Mouse (Mus musculus): ENCODE measurements around the gene Kat2b. TPM values are rescaled to one million over a fixed set of nuclear protein-coding genes. Genes with fewer than 3 reads are reported as not detected.

Kat2b gene
- total RNA-seq, 1 experiment, result 25.1 TPM

DNA sequence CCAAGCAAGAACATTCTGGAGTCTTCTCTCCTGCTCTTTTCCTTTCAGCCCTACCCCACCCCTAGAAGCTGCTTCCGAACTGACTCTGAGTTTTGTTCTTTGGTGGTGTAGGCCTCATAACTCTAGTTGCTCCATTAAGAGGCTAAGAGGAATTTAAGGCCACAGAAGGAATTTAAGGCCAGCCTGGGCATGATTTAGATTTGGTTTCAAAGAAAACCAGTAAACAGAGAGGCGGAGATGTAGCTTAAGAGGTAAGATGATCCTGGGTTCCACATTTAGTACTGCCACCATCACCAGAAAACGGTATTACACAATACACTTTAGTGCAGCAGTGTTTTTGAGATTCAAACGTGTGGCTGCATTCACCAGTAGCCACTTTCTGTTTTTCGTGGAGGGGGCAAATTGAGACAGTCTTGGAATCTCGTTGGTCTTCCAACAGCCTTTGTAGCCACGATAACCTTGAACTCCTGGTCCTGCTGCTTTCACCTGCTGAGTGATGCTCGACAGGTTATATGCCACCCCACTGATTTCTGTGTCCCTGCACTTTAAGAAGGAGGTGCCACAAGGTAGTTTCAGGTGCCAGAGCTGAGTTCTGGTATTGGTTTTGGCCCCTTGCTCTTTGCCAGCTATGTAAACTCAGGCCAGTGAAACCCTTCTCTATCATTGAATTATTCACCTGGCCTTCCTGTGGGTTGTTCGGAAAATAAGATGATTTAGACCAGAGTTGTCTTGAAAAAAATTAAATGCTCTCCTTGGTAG lies 21.6 kb downstream of the Kat2b start:
- Histone ChIP-seq H3K9me3 (ENCODE audit: control insufficient read depth, insufficient read depth, low read depth, low read length) (no peaks in the 10 kb centered on the region), H3K4me1 (ENCODE audit: control insufficient read depth in 2 of 2, insufficient read depth in 2 of 2, low read length in 2 of 2, poor library complexity in 1 of 2) (peaks cover 18 to 22% of the 10 kb centered on the region in 2 experiments; a peak in 3 of 4 replicates), H3K36me3 (ENCODE audit: control insufficient read depth, insufficient read depth, low read length, poor library complexity, severe bottlenecking) (no peaks in the 10 kb centered on the region), H3K4me3 (ENCODE audit: insufficient read depth in 1 of 2, low read depth in 1 of 2, low read length in 2 of 2, poor library complexity in 1 of 2, severe bottlenecking in 1 of 2) (no peak overlapping the region), H3K9ac (ENCODE audit: insufficient read depth, low read depth, low read length, poor library complexity, severe bottlenecking) (no peak overlapping the region; the same call in 1 of the 2 replicates), H3K27ac (ENCODE audit: insufficient read depth, low read depth, low read length, poor library complexity, severe bottlenecking) (no peak overlapping the region; the same call in 1 of the 2 replicates)
- DNase-seq (ENCODE audit: low read depth, low spot score), result no peak
- in situ Hi-C loops (cut with MboI; ENCODE audit: low sequenced_read_pairs in 2 of 2, unreplicated experiment in 2 of 2), result no loop called here
- TF ChIP-seq CHD2 (IDR thresholded peaks at IDR 0.05; ENCODE audit: low read depth, low read length), result no peak
- TF ChIP-seq HCFC1 (IDR thresholded peaks at IDR 0.05; ENCODE audit: borderline replicate concordance, insufficient read depth, low read length), result no peak
- no peak for TF ChIP-seq ZC3H11A (IDR thresholded peaks at IDR 0.05; ENCODE audit: borderline replicate concordance, low read depth, low read length)
- no peak for TF ChIP-seq ZNF384 (IDR thresholded peaks at IDR 0.05; ENCODE audit: low read depth, low read length)
- no peak for TF ChIP-seq MAFK (IDR thresholded peaks at IDR 0.05; ENCODE audit: insufficient read depth, low read depth, low read length)

DNA sequence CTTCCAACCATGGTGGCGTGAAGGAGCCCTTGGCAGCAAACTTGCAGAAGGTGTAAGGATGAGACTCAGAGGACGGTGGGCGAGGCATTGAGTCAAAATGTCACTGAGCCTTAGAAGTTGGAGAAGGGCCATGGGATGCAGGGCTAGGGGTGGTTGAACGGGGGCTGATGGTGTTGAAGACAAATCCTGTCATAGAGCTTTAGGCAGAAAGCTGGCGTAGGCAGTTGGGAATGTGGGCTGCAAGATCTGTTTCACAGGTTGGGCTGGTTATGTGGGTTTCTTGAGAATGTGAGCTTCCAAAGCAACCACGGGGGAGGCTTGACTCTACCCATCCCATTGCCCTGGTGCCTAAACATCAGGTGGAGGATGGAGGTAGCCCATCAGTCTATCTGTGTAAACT lies 23.4 kb downstream of the Kat2b start:
- Histone ChIP-seq H3K9me3 (ENCODE audit: control insufficient read depth, insufficient read depth, low read depth, low read length) (no peaks in the 10 kb centered on the region), H3K4me3 (ENCODE audit: insufficient read depth in 1 of 2, low read depth in 1 of 2, low read length in 2 of 2, poor library complexity in 1 of 2, severe bottlenecking in 1 of 2) (no peak overlapping the region), H3K36me3 (ENCODE audit: control insufficient read depth, insufficient read depth, low read length, poor library complexity, severe bottlenecking) (no peaks in the 10 kb centered on the region), H3K27ac (ENCODE audit: insufficient read depth, low read depth, low read length, poor library complexity, severe bottlenecking) (no peak overlapping the region), H3K4me1 (ENCODE audit: control insufficient read depth in 2 of 2, insufficient read depth in 2 of 2, low read length in 2 of 2, poor library complexity in 1 of 2) (peaks cover 19% of the 10 kb centered on the region in 2 experiments), H3K9ac (ENCODE audit: insufficient read depth, low read depth, low read length, poor library complexity, severe bottlenecking) (no peak overlapping the region)
- TF ChIP-seq MAFK (IDR thresholded peaks at IDR 0.05; ENCODE audit: insufficient read depth, low read depth, low read length), result no peak
- no peak for TF ChIP-seq CHD2 (IDR thresholded peaks at IDR 0.05; ENCODE audit: low read depth, low read length)
- no peak for TF ChIP-seq ZNF384 (IDR thresholded peaks at IDR 0.05; ENCODE audit: low read depth, low read length)
- no peak for TF ChIP-seq ZC3H11A (IDR thresholded peaks at IDR 0.05; ENCODE audit: borderline replicate concordance, low read depth, low read length)
- TF ChIP-seq HCFC1 (IDR thresholded peaks at IDR 0.05; ENCODE audit: borderline replicate concordance, insufficient read depth, low read length), result no peak
- DNase-seq (ENCODE audit: low read depth, low spot score), result no peak
- in situ Hi-C loops (cut with MboI; ENCODE audit: low sequenced_read_pairs in 2 of 2, unreplicated experiment in 2 of 2), result no loop called here

DNA sequence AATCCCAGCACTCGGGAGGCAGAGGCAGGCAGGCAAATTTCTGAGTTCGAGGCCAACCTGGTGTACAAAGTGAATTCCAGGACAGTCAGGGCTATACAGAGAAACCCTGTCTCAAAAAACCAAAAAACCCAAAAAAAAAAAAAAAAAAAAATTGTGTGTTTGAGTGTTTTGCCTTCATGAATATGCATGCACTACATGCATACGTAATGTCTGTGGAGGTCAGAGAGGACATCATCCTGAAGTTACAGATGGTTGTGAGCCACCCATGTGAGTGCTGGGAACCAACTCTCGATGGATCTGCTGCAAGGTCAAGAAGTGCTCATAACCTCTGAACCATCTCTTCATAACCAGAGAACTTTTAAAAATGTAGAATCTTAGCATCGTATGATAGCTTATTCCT lies 25.2 kb downstream of the Kat2b start:
- in situ Hi-C loops (cut with MboI; ENCODE audit: low sequenced_read_pairs in 2 of 2, unreplicated experiment in 2 of 2), result no loop called here

DNA sequence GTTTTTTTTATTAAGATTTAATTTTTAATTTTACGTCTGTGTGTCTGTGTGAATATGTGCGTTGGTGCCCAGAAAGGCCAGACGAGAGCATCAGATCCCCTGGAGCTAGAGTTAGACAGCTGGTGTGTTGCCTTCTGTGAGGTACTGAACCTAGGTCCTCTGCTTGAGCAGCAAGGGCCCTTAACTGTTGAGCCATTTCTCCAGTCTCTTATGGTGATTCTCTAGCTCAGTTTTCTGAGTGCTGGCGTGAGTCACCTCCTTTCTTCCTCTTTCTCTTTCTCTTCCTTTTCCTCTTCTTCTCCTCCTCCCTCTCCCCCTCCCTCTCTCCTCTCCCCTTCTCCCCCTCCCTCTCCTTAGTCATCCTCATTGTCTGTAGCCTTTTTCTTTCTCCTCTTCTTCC lies 27.9 kb downstream of the Kat2b start:
- Histone ChIP-seq H3K9ac (ENCODE audit: insufficient read depth, low read depth, low read length, poor library complexity, severe bottlenecking) (no peak overlapping the region), H3K4me3 (ENCODE audit: insufficient read depth in 1 of 2, low read depth in 1 of 2, low read length in 2 of 2, poor library complexity in 1 of 2, severe bottlenecking in 1 of 2) (no peak overlapping the region), H3K36me3 (ENCODE audit: control insufficient read depth, insufficient read depth, low read length, poor library complexity, severe bottlenecking) (no peaks in the 10 kb centered on the region), H3K9me3 (ENCODE audit: control insufficient read depth, insufficient read depth, low read depth, low read length) (no peaks in the 10 kb centered on the region), H3K27ac (ENCODE audit: insufficient read depth, low read depth, low read length, poor library complexity, severe bottlenecking) (peak overlapping the region; percentile 36; the same call in 1 of the 2 replicates), H3K4me1 (ENCODE audit: control insufficient read depth in 2 of 2, insufficient read depth in 2 of 2, low read length in 2 of 2, poor library complexity in 1 of 2) (peaks cover 9 to 19% of the 10 kb centered on the region in 2 experiments; a peak in 3 of 4 replicates)
- in situ Hi-C loops (cut with MboI; ENCODE audit: low sequenced_read_pairs in 2 of 2, unreplicated experiment in 2 of 2), result no loop called here
- no peak for TF ChIP-seq ZNF384 (IDR thresholded peaks at IDR 0.05; ENCODE audit: low read depth, low read length)
- no peak for TF ChIP-seq ZC3H11A (IDR thresholded peaks at IDR 0.05; ENCODE audit: borderline replicate concordance, low read depth, low read length)
- no peak for TF ChIP-seq CHD2 (IDR thresholded peaks at IDR 0.05; ENCODE audit: low read depth, low read length)
- TF ChIP-seq HCFC1 (IDR thresholded peaks at IDR 0.05; ENCODE audit: borderline replicate concordance, insufficient read depth, low read length), result no peak
- DNase-seq (ENCODE audit: low read depth, low spot score), result no peak

More for the DNA sequence above, 25.2 kb downstream of the Kat2b start:
- TF ChIP-seq HCFC1 (IDR thresholded peaks at IDR 0.05; ENCODE audit: borderline replicate concordance, insufficient read depth, low read length) (no peak), ZNF384 (IDR thresholded peaks at IDR 0.05; ENCODE audit: low read depth, low read length) (no peak), ZC3H11A (IDR thresholded peaks at IDR 0.05; ENCODE audit: borderline replicate concordance, low read depth, low read length) (no peak), MAFK (IDR thresholded peaks at IDR 0.05; ENCODE audit: insufficient read depth, low read depth, low read length) (no peak), CHD2 (IDR thresholded peaks at IDR 0.05; ENCODE audit: low read depth, low read length) (no peak)
- Histone ChIP-seq H3K36me3 (ENCODE audit: control insufficient read depth, insufficient read depth, low read length, poor library complexity, severe bottlenecking) (no peaks in the 10 kb centered on the region), H3K9me3 (ENCODE audit: control insufficient read depth, insufficient read depth, low read depth, low read length) (no peaks in the 10 kb centered on the region), H3K9ac (ENCODE audit: insufficient read depth, low read depth, low read length, poor library complexity, severe bottlenecking) (no peak overlapping the region), H3K4me1 (ENCODE audit: control insufficient read depth in 2 of 2, insufficient read depth in 2 of 2, low read length in 2 of 2, poor library complexity in 1 of 2) (peaks cover 15 to 25% of the 10 kb centered on the region in 2 experiments), H3K4me3 (ENCODE audit: insufficient read depth in 1 of 2, low read depth in 1 of 2, low read length in 2 of 2, poor library complexity in 1 of 2, severe bottlenecking in 1 of 2) (no peak overlapping the region), H3K27ac (ENCODE audit: insufficient read depth, low read depth, low read length, poor library complexity, severe bottlenecking) (no peak overlapping the region)
- DNase-seq (ENCODE audit: low read depth, low spot score), result no peak
